Mouse (Mus musculus) lung, adult 2 months (tissue): ENCODE measurements around the gene Aatf.

Source experiments
- CTCF ChIP-seq: fragments of 200-500 bp; IDR thresholded peaks from 2 replicates; pipeline ENCODE4 v1.5.1; 2011; ENCODE audit warnings: mild to moderate bottlenecking, low read length, control low read depth; ENCODE audit not compliant: insufficient read depth
- POLR2A ChIP-seq: fragments of 200-500 bp; IDR thresholded peaks from 2 replicates; pipeline ENCODE4 v1.6.1; 2011; ENCODE audit warnings: low read depth, mild to moderate bottlenecking, control low read depth, low read length, borderline replicate concordance; ENCODE audit errors: extremely low read depth

- TF ChIP-seq POLR2A (no peak), CTCF (no peak)
Measured at GRCm38 (mm10) chr11:84561546-84561945, 48.2 kb upstream of the Aatf start.
